ENCODE assay signal across 8 mouse cellular contexts in the genomic region with DNA sequence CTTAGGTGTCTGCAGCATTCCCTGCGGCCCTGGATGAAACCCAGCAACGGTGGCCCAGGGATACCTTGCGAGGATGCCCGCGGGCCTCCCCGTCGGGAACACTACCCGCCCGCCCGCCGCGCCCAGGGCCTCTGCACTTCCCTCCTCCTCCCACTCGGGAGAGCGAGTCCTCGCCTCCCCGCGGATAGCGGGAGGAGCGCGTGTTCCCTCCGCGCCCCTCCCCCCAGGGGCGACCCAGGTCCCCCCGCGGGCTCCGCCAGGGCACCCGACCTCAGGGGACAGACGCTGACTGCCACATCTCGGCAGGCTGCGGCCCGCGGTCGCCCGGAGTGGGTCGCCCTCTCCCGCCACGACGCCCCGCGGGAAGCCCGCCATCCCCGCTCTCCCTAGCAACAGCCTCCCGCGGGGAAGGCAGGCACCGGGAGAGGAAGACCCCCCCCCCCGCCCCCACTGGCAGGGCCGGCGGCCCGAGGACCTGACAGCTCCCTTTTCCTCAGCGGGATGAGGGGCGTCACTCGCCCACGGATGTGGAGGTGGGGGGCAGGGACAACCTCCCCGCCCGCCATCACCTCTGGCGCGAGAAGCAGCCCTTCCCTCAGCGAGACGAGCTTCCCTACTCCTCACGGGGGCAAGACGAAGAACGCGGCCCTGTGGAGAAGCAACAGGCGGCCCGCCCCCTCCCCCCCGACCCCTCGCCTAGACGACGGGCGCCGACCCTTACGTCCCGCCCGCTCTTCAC. TPM values are rescaled to one million over a fixed set of nuclear protein-coding genes. Genes with fewer than 3 reads are reported as not detected.
DNase-seq lines count a peak whose midpoint lies in the region; ATAC-seq and TF ChIP-seq lines count a peak whose summit lies in the region.

No protein-coding gene starts in this region.

- peak overlapping the region; percentile 94 for H3K27ac ChIP-seq in embryonic facial prominence, embryonic 13.5 days
- H3K27ac ChIP-seq in heart, embryonic 16.5 days (ENCODE audit: low read length) = peak overlapping the region; percentile 88
- peak overlapping the region; percentile 95 for H3K27ac ChIP-seq in layer of hippocampus, adult 2 months
- H3K27ac ChIP-seq in lung, embryonic 16.5 days (ENCODE audit: low read length) = peak overlapping the region; percentile 86

- no peaks in the 10 kb centered on the region for H3K9me3 ChIP-seq in embryonic facial prominence, embryonic 13.5 days
- no peaks in the 10 kb centered on the region for H3K9me3 ChIP-seq in heart, embryonic 16.5 days (replicated peaks; ENCODE audit: control insufficient read depth, low read length)
- no peaks in the 10 kb centered on the region for H3K9me3 ChIP-seq in lung, embryonic 16.5 days (ENCODE audit: control insufficient read depth, low read length)

- peak overlapping the region; percentile 65 for H3K4me3 ChIP-seq in embryonic facial prominence, embryonic 13.5 days
- peak overlapping the region; percentile 82 for H3K4me3 ChIP-seq in heart, embryonic 16.5 days (ENCODE audit: low read length)
- H3K4me3 ChIP-seq in layer of hippocampus, adult 2 months = peak overlapping the region; percentile 94
- H3K4me3 ChIP-seq in lung, embryonic 16.5 days (ENCODE audit: low read length) = peak overlapping the region; percentile 78

- H3K36me3 ChIP-seq in embryonic facial prominence, embryonic 13.5 days = peaks cover 2% of the 10 kb centered on the region; the same call in 1 of the 2 replicates
- no peaks in the 10 kb centered on the region for H3K36me3 ChIP-seq in heart, embryonic 16.5 days (ENCODE audit: control insufficient read depth, insufficient read depth)
- H3K36me3 ChIP-seq in lung, embryonic 16.5 days (ENCODE audit: control insufficient read depth, insufficient read depth, low read length) = no peaks in the 10 kb centered on the region

- peaks cover 27% of the 10 kb centered on the region for H3K4me1 ChIP-seq in embryonic facial prominence, embryonic 13.5 days
- H3K4me1 ChIP-seq in heart, embryonic 16.5 days (ENCODE audit: control insufficient read depth, insufficient read depth, low read length) = peaks cover 21% of the 10 kb centered on the region
- peaks cover 21% of the 10 kb centered on the region for H3K4me1 ChIP-seq in lung, embryonic 16.5 days (replicated peaks; ENCODE audit: control insufficient read depth, insufficient read depth, low read length)

- H3K27me3 ChIP-seq in embryonic facial prominence, embryonic 13.5 days = no peaks in the 10 kb centered on the region
- no peaks in the 10 kb centered on the region for H3K27me3 ChIP-seq in heart, embryonic 16.5 days (ENCODE audit: control insufficient read depth, insufficient read depth, low read length)
- H3K27me3 ChIP-seq in lung, embryonic 16.5 days (ENCODE audit: control insufficient read depth, insufficient read depth, low read depth, low read length) = no peaks in the 10 kb centered on the region

- ATAC-seq in embryonic facial prominence, embryonic 13.5 days (ENCODE audit: insufficient number of reproducible peaks, insufficient read depth, low FRiP score, low TSS enrichment, low read depth) = peak; percentile 32; the same call in 1 of the 2 replicates
- peak; percentile 66 for ATAC-seq in heart, embryonic 16.5 days (replicated peaks; ENCODE audit: extremely low read depth, insufficient read depth, low FRiP score)
- peak; percentile 55 for ATAC-seq in lung, embryonic 16.5 days (ENCODE audit: low read depth)

- peak overlapping the region; percentile 66 for H3K4me2 ChIP-seq in embryonic facial prominence, embryonic 13.5 days
- peak overlapping the region; percentile 73 for H3K4me2 ChIP-seq in heart, embryonic 16.5 days (ENCODE audit: low read depth, low read length)
- peak overlapping the region; percentile 82 for H3K4me2 ChIP-seq in lung, embryonic 16.5 days (ENCODE audit: low read depth, low read length)

- peak overlapping the region; percentile 86 for H3K9ac ChIP-seq in embryonic facial prominence, embryonic 13.5 days
- peak overlapping the region; percentile 86 for H3K9ac ChIP-seq in heart, embryonic 16.5 days (ENCODE audit: low read length)
- peak overlapping the region; percentile 88 for H3K9ac ChIP-seq in lung, embryonic 16.5 days (ENCODE audit: low read length)

- peak; percentile 30 to 35 for DNase-seq in CD8-positive naive resting alpha-beta T cell, adult 2 months (ENCODE audit: low read depth in 2 of 2, low spot score in 2 of 2)
- DNase-seq in adrenal gland, postnatal 10 days = peak; percentile 65
- DNase-seq in layer of hippocampus, adult 2 months (ENCODE audit: low spot score in 2 of 2) = peak; percentile 36 to 49
- peak; percentile 66 for DNase-seq in retina, embryonic 14.5 days (ENCODE audit: low spot score)
- DNase-seq in thymus, postnatal 4 days = peak; percentile 75

- WGBS in embryonic facial prominence, embryonic 13.5 days = under 1% methylated on average over 58 of the region's 74 CpGs
- WGBS in heart, embryonic 16.5 days = under 1% methylated on average over 50 of the region's 74 CpGs
- 0% methylated on average over 51 of the region's 74 CpGs for WGBS in lung, embryonic 16.5 days

- 0 out of 2 replicates have a peak, but pooled peaks have one; percentile 19 for TF ChIP-seq CTCF in layer of hippocampus, adult 2 months (conservative IDR thresholded peaks at IDR 0.05)

RNA-seq across cellular contexts. Expression of a gene that starts 0.6 kb away (rescaled TPM):
- total RNA-seq in adrenal gland, postnatal 10 days (2021) = 10 to 100 TPM; 26.9 to 29.6 TPM
- polyA plus RNA-seq in embryonic facial prominence, embryonic 13.5 days (2015; fragmentation: Nextera tagmentation; extraction: Ambion mirVana) = 25.4 and 25.5 TPM in 2 replicates
- polyA plus RNA-seq in heart, embryonic 16.5 days (2015; fragmentation: Nextera tagmentation; extraction: Ambion mirVana) = 10.9 and 11.8 TPM in 2 replicates
- total RNA-seq in layer of hippocampus, adult 2 months (2021) = 10 to 100 TPM; 33.6 to 36.0 TPM
- polyA plus RNA-seq in lung, embryonic 16.5 days (2015; fragmentation: Nextera tagmentation; extraction: Ambion mirVana) = 15.4 and 15.8 TPM in 2 replicates

RNA-seq across cellular contexts. Expression of a gene that starts 0.6 kb away (rescaled TPM):
- 10 to 100 TPM; 63.8 to 68.1 TPM for total RNA-seq in adrenal gland, postnatal 10 days (2021)
- 80.0 and 84.5 TPM in 2 replicates for polyA plus RNA-seq in embryonic facial prominence, embryonic 13.5 days (2015; fragmentation: Nextera tagmentation; extraction: Ambion mirVana)
- polyA plus RNA-seq in heart, embryonic 16.5 days (2015; fragmentation: Nextera tagmentation; extraction: Ambion mirVana) = 45.9 and 53.3 TPM in 2 replicates
- total RNA-seq in layer of hippocampus, adult 2 months (2021) = 10 to 100 TPM; 93.4 to 95.1 TPM
- polyA plus RNA-seq in lung, embryonic 16.5 days (2015; fragmentation: Nextera tagmentation; extraction: Ambion mirVana) = 58.5 and 61.2 TPM in 2 replicates

RNA-seq across cellular contexts. Expression of a gene that starts 52.2 kb away (rescaled TPM):
- 10 to 100 TPM; 19.5 to 34.9 TPM for total RNA-seq in adrenal gland, postnatal 10 days (2021)
- 4.7 and 4.8 TPM in 2 replicates for polyA plus RNA-seq in embryonic facial prominence, embryonic 13.5 days (2015; fragmentation: Nextera tagmentation; extraction: Ambion mirVana)
- polyA plus RNA-seq in heart, embryonic 16.5 days (2015; fragmentation: Nextera tagmentation; extraction: Ambion mirVana) = 9.2 and 10.9 TPM in 2 replicates
- 10 to 100 TPM; 77.5 to 78.6 TPM for total RNA-seq in layer of hippocampus, adult 2 months (2021)
- polyA plus RNA-seq in lung, embryonic 16.5 days (2015; fragmentation: Nextera tagmentation; extraction: Ambion mirVana) = 2.2 and 2.9 TPM in 2 replicates

Comparison
In these comparisons a context has a peak if more than half of its experiments do, and no peak if none do; other contexts are left out.
1. Peak in every context shown above with its lines: DNase-seq, ATAC-seq, H3K4me3 ChIP-seq and H3K27ac ChIP-seq.